Mouse (Mus musculus) B cell, adult 2 months (primary cell): ENCODE results near the gene Erbin.

Experiments
- DNase-seq, 2 experiments: peaks; one replicate each; pipeline ENCODE4 v3.0.0; 2022

Erbin gene

DNA sequence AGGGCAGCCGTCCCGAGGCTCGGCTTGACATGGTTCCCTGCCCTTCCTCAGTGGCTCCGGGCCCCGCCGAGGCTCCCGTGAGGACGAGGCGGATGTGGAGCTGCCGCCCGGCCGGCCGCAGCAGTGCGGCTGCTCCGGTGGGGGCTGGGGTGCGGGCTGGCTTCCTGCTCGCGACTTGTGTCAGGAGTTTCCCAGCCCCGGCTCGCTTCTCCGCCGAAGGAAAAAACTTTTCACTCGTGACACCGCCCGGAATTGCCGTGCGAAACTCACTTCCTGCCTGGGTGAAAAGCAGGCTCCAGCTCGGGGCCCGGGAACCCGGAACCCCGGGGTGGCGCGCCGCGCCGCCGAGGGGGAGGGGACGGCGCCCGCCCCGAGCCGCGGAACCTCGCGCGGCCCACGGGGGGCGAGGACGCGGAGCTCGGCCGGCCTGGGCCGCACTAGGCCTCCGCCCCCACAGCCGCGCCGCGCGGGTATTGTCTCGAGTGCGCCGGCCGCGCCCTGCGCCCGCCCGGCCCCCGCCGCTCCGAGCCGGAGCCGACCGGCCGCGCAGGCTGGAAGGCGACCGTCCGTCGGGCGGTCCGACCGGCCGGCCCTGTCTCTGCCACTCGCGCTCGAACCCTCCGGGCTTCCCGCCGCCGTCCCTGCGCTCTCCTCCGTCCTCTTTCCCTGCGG lies at the start of gene Erbin:
TSS of gene Erbin (minus strand) at position 254 of the 672 bp plus-strand sequence.
- DNase-seq: peak; percentile 78 to 83

DNA sequence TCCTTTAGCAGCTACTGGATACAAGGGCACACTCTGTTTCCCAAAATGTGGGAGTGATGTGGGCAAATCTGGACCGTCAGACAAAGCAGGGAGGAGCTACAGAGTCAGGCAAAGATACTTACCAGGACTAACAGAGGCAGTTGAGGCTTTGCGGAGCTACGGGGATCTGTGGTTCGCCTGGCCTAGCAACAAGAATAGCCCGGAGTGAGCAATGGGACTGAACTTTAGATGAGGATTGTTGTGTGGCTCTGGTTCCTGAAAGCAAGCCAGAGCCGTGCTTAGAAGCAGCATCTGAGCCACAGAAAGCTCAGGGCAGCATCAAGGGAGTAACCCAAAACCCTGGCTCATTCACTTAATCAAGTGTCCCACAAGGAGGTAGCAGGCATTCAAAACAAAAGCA lies 49.6 kb upstream of the Erbin start:
- DNase-seq: no peak

DNA sequence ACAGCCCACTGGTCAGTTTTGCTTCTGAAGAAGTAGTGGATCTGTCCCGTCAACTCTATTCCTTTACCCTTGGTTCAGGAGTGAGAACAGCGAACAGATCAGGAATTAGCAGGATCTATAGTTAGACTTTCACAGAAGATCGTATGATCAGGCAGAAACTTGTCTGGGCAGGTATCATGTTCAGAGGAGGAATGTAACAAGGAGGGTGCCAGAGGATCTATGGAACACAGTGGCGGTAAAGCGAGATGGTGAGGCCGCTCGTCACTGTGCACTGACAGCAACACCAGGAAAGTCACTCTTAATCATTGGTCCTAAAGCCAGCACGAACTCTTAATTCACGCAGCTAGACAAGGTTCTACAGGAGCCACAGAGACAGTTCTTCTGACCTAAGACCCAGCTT lies 47.7 kb upstream of the Erbin start:
- DNase-seq: no peak

- no peak for DNase-seq
Observed at GRCm38 (mm10) chr13:103966696-103967215, 46.4 kb upstream of the Erbin start.

- DNase-seq: no peak
Observed at GRCm38 (mm10) chr13:103965187-103965586, 44.9 kb upstream of the Erbin start.

DNA sequence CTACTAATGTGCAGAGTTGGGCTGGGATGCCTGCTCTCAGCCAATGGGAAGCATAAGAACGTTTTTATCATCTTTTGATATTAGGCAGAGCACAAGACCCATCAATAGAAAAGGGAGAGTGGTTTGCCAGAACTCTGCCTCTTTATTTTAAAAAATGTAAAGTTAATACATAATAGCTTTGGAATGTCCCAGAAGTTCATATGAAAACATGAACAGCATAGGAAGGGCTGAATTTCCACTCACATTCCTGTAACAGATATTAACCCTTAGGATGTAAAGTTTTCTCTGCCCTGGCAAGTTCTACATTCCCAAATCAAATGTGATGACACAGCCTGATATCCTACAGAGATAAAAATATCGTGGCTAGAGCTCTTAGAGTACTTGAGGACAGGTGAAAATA lies 42.8 kb upstream of the Erbin start:
- DNase-seq: no peak

GRCm38 (mm10) chr13:103959841-103960240 lies 39.5 kb upstream of the Erbin start:
- no peak for DNase-seq

GRCm38 (mm10) chr13:103958607-103959123 lies 38.4 kb upstream of the Erbin start:
- DNase-seq: no peak

DNA sequence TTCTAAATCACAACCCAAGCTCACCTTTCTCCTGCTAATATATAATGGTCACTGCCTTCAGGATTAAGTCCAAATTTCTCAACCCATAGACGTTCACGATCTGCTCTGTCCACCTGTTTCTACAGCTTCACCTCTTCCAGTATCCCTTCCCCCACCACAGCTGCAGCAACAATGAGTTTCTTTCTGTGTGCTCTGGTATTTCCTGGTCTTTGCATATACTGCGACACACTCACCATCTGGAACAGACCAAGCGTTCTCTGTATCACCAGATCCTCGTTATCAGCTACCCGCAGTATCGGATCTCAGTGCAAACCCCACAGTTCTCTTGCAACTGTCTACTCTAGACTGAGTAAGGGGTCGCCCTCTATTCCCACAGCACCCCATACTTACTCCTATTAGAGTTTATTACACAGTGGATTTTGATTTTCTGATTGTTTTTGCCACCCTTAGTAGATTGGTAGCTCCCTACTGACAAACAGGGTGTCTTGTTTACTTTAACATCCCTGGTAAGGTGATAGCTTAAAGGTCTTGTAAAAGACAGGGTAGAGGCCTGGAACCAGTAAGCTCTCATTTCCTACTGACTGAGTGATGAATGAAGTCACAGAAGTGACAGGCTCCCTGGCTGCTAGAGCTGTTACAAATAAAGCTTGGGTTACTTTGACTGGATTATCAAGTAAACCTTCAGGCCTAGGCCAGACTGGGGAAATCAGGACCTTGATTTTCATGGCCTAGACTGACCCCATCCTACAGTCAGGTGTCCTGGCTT lies 37.0 kb upstream of the Erbin start:
- no peak for DNase-seq

- no peak for DNase-seq
Observed at GRCm38 (mm10) chr13:103955652-103956051, 35.3 kb upstream of the Erbin start.

- DNase-seq: no peak
Observed at GRCm38 (mm10) chr13:103951393-103951792, 31.1 kb upstream of the Erbin start.

DNA sequence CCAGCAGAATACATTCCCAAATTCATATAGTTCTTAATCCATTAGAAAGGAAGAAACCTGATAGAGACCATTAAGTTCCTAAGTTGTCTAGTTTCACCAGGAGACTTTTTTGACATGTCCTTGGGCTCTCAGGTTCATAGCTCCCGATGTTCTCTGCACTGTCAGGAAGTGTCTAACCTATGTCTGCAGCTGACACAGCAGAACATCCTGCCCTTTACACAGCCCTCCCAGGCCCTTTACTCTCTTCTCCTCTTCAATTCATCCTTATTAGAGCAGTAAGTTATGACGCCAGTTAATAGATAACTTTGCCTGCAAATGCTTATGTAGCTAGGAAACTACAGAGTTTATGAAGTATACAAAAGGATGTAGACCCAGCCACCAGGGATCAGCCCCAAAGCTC lies 20.5 kb upstream of the Erbin start:
- DNase-seq: no peak

- no peak for DNase-seq
Observed at GRCm38 (mm10) chr13:103924586-103924985, 4.3 kb upstream of the Erbin start.

GRCm38 (mm10) chr13:103923402-103924065 lies 3.2 kb upstream of the Erbin start:
- DNase-seq: peak in 1 of 2 experiments; percentile 6

DNA sequence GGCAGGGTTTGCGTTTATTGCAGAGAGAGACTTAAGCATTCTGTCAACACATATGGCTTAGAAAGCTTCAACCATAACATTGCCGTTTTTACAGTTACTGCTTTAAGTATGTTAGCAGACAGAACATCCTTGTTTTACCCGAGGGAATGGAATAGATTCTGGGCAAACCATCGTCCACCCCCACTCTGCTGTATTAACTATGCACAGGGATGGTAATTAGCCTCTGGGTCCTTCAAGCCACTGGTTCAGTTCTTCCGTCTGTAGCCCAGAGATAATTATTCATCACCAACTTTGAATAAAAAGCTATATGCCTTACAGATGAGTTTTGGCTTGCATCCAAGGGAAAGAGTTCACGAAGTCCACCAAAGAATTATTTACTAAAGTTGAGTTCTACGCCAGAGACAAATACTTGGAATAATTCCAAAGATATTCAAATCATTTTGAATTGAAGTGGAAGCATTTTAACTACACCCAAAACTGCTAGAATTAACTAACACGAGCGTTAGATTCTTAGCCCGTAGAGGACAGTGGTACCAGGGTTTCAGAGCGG lies 1.6 kb upstream of the Erbin start:
- no peak for DNase-seq

DNA sequence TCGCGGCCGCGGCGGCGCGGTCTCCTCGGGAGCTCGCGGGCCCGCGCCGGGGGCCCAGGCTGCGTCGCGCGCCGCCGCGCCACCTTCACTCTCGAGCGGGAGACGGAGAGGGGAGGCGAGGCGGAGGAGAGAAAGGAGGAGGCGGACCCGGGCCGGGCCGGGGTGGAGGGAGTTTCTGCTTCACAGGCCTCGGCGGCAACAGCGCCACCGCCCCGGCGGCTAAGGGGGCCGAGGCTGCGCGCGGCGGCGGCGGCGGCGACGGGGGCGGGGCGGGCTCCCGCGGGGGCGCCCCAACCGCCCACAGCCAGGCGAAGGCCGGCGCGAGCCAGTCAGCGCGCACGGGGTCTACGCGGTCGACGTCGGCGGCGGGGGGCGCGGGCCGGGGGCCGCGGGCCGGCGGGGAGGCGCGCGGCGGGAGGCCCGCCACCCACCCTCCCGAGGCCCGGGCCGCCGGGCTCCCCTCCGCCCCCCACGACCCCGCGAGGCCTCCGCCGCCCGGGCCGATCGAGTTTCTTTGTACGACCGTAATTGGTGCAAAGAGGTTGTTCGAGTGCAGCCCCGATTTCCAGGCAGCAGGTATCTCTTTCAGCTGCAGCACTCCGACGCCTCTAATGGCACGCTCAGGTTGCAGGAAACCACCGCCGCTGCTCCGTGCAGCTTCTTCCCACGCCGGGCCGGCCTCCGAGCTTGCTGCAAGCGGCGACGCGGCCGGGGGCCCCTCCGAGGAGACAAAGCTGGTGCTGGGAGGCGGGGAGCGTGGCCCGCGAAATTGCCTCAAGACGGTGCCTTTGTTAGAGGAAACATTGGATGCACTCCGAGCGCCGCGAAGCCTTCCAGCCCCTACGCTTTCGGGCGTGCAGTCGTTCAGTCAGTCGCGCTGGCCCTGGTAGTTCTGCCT lies 868 bp upstream of the Erbin start:
- DNase-seq: peak; percentile 81 to 85

GRCm38 (mm10) chr13:103919956-103920260 lies 406 bp downstream of the Erbin start:
- no peak for DNase-seq

DNA sequence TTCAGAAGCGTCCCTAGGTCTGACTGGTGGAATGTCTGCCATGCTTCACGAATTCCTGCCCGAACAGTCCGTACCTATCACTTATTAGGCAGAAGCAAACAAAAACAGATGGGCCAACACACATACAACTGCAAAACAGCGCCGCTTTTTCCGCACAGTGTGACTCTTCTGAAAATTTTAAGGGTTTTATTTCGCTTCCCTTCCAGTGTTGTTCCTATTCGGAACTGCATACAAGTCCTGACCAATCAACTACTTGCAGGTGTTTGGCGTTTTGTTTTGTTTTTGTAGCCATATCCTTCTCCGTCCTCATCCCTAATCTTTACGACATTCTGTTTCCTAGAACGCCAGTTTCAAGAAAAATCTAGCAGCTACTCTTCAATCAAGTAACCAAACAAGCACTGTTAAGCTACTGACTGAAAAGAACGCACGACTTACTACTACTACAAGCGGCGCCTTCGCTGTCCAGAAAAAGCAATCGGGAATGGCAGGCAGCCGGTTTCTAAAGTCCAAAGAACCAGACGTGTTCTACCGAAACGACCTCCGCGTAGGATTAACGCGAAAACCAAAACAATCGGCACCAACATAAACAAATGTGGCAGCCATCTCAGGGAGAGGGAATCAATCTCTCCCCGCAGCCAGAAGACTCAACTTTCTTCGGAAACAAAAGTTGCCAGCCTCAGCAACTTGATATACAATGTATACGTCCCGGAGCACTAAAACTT lies 919 bp downstream of the Erbin start:
- DNase-seq: peak; percentile 27 to 49

- no peak for DNase-seq
Observed at GRCm38 (mm10) chr13:103918432-103918831, 1.9 kb downstream of the Erbin start.

- DNase-seq: no peak
Observed at GRCm38 (mm10) chr13:103914114-103914736, 6.1 kb downstream of the Erbin start.

DNA sequence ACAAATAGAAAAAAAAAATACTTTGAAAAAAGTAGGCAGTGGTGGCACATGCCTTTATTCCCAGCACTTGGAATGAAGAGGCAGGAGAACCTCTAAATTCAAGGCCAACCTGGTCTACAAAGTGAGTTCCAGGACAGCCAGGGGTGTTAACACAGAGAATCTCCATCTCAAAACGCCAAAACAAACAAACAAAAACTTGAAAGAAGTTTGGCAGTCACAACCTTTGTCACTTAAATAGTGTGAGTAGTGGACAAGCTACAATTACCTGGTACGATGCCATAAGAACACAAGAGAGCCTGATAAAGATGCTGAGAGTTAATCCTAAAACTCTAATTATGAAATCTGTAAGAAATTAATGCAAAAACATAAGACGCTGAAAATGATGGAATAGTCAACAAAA lies 8.0 kb downstream of the Erbin start:
- DNase-seq: no peak
